Mouse (Mus musculus) CD4-positive, CD25-positive, alpha-beta regulatory T cell, adult 4 months (primary cell): Measurements from ENCODE around the gene Btbd35f16. TPM values are rescaled to one million over a fixed set of nuclear protein-coding genes. Genes with fewer than 3 reads are reported as not detected.
"Not testable (repeated sequence)": the region's sequence is repeated elsewhere in the genome, so short reads cannot be mapped to it uniquely, and the experiment has no call there.

Experiments used
- ATAC-seq: one replicate; pipeline ENCODE4 v1.8.0; 2017
- polyA plus RNA-seq, 2 experiments: library from polyadenylated mRNA; unstranded; fragments of 100-300 nt; shearing (Covaris generic); gene quantifications; one replicate each; pipeline ENCODE4 v1.2.1; 2017

The Btbd35f16 gene
- not detected for polyA plus RNA-seq

- ATAC-seq = not testable (repeated sequence)
Measured at GRCm38 (mm10) chrX:3956902-3957301, at the start of gene Btbd35f16. Btbd35f16 (minus strand) TSS chrX:3957002.

Other genes starting within 250 kb of the Btbd35f16 start
- not detected for gene Btbd35f10, start 204.1 kb downstream of the Btbd35f16 start, polyA plus RNA-seq
- not detected for gene Btbd35f3, start 80.7 kb upstream of the Btbd35f16 start, polyA plus RNA-seq
- gene Btbd35f28, start 239.6 kb upstream of the Btbd35f16 start, polyA plus RNA-seq = not detected